Mouse (Mus musculus) bone marrow macrophage, adult 2 months (primary cell): ENCODE measurements around the gene Cenpb. TPM values are rescaled to one million over a fixed set of nuclear protein-coding genes. Genes with fewer than 3 reads are reported as not detected.

Source experiments
- H3K27ac ChIP-seq: 2 replicates; pipeline ENCODE4 v1.5.1; 2012; ENCODE audit warnings: low read depth, low read length; ENCODE audit not compliant: insufficient read depth
- H3K4me1 ChIP-seq: 2 replicates; pipeline ENCODE4 v1.6.1; 2012; ENCODE audit warnings: low read length; ENCODE audit not compliant: control insufficient read depth, insufficient read depth
- H3K4me3 ChIP-seq: 2 replicates; pipeline ENCODE4 v1.5.1; 2012; ENCODE audit warnings: mild to moderate bottlenecking, low read length, moderate library complexity; ENCODE audit not compliant: insufficient read depth
- CTCF ChIP-seq: IDR thresholded peaks from 2 replicates; pipeline ENCODE4 v1.5.1; 2012; ENCODE audit warnings: low read depth, mild to moderate bottlenecking, low read length, moderate library complexity
- POLR2A ChIP-seq: IDR thresholded peaks from 2 replicates; pipeline ENCODE4 v1.6.1; 2012; ENCODE audit warnings: mild to moderate bottlenecking, low read depth, low read length, borderline replicate concordance
- polyA plus RNA-seq: library from polyadenylated mRNA; stranded (reverse); fragments of >200 nt; gene quantifications from 2 replicates; pipeline ENCODE4 v1.2.4, GENCODE M21; 2012; ENCODE audit not compliant: missing spikeins, insufficient read depth, insufficient read length

Gene Cenpb
- polyA plus RNA-seq, 1 experiment = 88.3 TPM

DNA sequence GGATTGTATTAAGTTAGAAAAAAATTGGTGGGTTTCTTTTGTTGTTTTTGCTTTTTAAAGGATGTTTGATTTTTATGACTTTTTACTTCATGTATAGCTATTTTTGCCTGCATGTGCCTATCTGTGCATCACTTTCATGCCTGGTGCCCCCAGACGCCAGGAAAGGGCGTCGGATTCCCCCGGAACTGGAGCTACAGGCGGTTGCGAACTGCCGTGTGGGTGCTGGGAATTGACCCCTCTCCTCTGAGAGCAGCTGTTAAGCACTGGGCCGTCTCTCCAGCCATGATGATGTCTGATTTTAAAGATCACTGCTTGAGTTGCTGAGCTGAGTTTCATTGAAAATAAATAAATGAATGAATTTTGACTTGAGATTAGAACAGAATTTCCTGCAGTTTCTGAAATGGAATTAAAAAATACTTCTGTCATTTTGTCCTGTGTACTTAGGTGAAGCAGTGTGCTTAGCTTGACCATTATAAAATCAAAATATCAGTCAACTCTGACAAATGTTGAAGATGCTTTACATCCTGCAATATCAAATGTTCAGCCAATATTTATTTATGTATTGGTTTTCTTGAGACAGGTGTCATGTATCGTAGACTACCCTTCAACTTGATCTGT is 46.8 kb downstream of the Cenpb start, which contains the start of gene Gm11037:
Gene Gm11037, plus strand, starts transcription at position 568 of the 618 bp plus-strand sequence.
- TF ChIP-seq CTCF (no peak), POLR2A (no peak)
- no peak within 1 kb of the TSS for H3K27ac ChIP-seq
- H3K4me3 ChIP-seq = no peak within 1 kb of the TSS
- no peaks in the 10 kb centered on the region for H3K4me1 ChIP-seq

DNA sequence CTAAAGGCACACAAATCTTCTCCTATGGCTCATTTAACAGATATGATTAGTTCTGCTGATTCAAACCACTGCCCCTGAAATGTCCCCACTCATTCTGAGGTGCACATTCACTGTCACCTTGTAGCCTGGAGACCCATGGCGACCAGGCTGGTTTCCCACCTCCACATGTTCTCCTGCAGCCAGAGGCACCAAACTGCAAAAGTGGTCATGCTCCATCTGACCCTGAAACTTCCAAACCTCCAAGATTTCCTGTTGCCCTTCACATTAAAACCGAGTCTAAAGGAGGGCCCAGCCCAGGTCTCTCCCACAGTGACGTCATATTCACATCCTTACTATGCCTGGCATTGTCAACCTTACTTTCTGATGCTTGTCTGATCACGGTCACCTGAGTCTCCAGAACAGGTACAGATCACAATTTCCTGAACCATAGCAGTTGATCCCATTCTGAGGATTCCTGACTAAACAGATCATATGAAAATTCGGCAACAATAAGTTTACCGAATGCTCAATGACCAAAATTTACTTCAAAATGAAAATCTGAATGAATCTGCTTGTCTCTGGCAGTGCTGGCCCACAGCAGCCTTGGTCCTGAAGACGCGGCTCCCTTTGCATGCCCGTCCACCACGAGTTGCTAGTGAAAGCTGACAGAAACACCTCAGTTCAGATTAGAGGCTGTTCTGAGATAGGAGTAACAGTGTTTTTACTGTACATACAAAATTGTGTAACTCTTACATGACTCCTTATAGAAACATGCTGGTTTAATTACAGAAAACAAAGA is 47.6 kb downstream of the Cenpb start:
- TF ChIP-seq CTCF (no peak), POLR2A (no peak)
- H3K27ac ChIP-seq = no peak overlapping the region
- H3K4me3 ChIP-seq = no peak overlapping the region
- H3K4me1 ChIP-seq = no peaks in the 10 kb centered on the region

DNA sequence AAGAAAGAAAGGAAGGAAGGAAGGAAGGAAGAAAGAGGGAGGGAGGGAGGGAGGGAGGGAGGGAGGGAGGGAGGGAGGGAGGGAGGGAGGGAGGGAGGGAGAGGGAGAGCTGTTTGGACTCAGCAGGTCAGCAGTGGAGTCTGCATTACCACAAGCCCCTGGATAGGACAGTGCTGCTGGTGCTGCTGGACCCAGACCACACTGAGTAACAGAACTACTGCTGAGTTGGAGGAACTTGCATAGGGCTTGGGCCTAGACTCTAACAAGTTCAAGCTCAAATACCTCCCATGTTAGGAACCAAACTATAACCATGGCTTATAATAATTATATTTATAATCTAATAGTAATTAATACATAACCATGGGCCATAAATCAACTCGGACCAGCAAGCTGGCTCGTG is 49.0 kb downstream of the Cenpb start:
- no peak overlapping the region for H3K27ac ChIP-seq
- no peaks in the 10 kb centered on the region for H3K4me1 ChIP-seq
- no peak overlapping the region for H3K4me3 ChIP-seq
- TF ChIP-seq CTCF = no peak
- no peak for TF ChIP-seq POLR2A

GRCm38 (mm10) chr2:131129836-131130235 is 50.0 kb downstream of the Cenpb start:
- TF ChIP-seq CTCF (no peak), POLR2A (no peak)
- Histone ChIP-seq H3K4me3 (no peak overlapping the region), H3K4me1 (no peaks in the 10 kb centered on the region)

GRCm38 (mm10) chr2:131128636-131129157 is 51.2 kb downstream of the Cenpb start:
- Histone ChIP-seq H3K4me1 (no peaks in the 10 kb centered on the region; the same call in 1 of the 2 replicates), H3K4me3 (no peak overlapping the region), H3K27ac (no peak overlapping the region)
- no peak for TF ChIP-seq POLR2A
- no peak for TF ChIP-seq CTCF

More at GRCm38 (mm10) chr2:131129836-131130235, 50.0 kb downstream of the Cenpb start:
- no peak overlapping the region for H3K27ac ChIP-seq

GRCm38 (mm10) chr2:131128211-131128610 is 51.7 kb downstream of the Cenpb start:
- H3K4me3 ChIP-seq = no peak overlapping the region

GRCm38 (mm10) chr2:131127161-131127730 is 52.6 kb downstream of the Cenpb start, which contains the start of gene Hspa12b:
Hspa12b (plus strand) TSS chr2:131127280.
- Histone ChIP-seq H3K4me3 (no peak within 1 kb of the TSS), H3K4me1 (no peaks in the 10 kb centered on the region; the same call in 1 of the 2 replicates), H3K27ac (no peak within 1 kb of the TSS)
- no peak for TF ChIP-seq CTCF
- TF ChIP-seq POLR2A = no peak

More at GRCm38 (mm10) chr2:131128211-131128610, 51.7 kb downstream of the Cenpb start:
- Histone ChIP-seq H3K27ac (no peak overlapping the region), H3K4me1 (no peaks in the 10 kb centered on the region; the same call in 1 of the 2 replicates)
- TF ChIP-seq POLR2A (no peak), CTCF (no peak)

DNA sequence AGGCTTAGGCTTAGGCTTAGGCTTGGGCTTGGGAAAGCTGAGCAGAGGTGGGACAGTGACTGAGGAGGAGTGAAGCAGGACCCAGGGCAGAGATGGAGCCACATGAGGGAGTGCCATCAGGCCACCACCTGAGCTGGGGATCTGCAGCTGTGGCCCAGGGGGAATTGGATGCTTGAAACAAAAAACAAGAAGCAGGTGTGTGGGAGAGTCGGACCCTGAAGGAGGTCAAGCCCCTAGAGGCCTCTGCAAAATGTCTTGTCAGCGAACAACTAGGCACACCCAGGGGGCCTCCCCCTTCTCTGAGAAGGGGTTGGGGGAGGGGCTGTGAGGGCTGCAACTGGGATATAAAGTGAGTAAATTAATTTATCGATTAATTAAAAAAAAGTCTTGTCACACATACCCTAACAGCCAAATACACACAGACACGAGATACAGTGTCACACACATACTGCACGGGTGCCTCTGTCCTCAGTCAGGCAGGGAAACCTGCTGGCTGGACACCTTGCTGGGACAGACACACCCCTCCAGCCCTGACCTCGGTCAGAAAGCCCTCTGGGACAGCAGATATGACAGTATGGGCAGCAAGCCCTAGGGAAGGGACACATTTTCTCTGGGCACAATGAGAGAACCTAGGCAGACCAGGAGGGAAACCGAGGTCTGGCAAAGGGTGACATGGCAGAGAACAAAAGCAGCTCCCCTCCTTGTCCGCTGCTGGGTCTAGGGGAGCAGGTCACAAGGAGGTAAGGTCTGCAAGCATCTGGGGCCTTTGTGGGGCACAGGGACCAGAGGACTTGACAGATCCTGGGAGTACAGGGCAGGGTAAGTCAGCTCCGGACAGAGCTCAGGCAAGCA is 53.7 kb downstream of the Cenpb start:
- no peak for TF ChIP-seq CTCF
- no peak for TF ChIP-seq POLR2A
- Histone ChIP-seq H3K4me1 (no peaks in the 10 kb centered on the region; the same call in 1 of the 2 replicates), H3K27ac (no peak overlapping the region), H3K4me3 (no peak overlapping the region)

Other genes with a start within 250 kb of the Cenpb start
- 0.96 and 1.5 TPM in 2 replicates for gene Gfra4, start 137.0 kb downstream of the Cenpb start, polyA plus RNA-seq
- gene Adam33, start 116.3 kb downstream of the Cenpb start, polyA plus RNA-seq = 12.8 and 13.6 TPM in 2 replicates
- 164 and 219 TPM in 2 replicates for gene Siglec1, start 93.3 kb downstream of the Cenpb start, polyA plus RNA-seq
- gene Hspa12b, start 52.8 kb downstream of the Cenpb start, polyA plus RNA-seq = not detected in 2 replicates
- gene Gm11037, start 46.6 kb downstream of the Cenpb start, polyA plus RNA-seq = not detected in 2 replicates
- 53.6 and 55.6 TPM in 2 replicates for gene 1700037H04Rik, start 20.0 kb downstream of the Cenpb start, polyA plus RNA-seq
- 47.1 and 56.5 TPM in 2 replicates for gene Cdc25b, start 6.9 kb upstream of the Cenpb start, polyA plus RNA-seq
- 7.1 and 8.9 TPM in 2 replicates for gene Spef1, start 7.2 kb upstream of the Cenpb start, polyA plus RNA-seq
- 28.1 and 29.1 TPM in 2 replicates for gene Ap5s1, start 27.0 kb upstream of the Cenpb start, polyA plus RNA-seq
- gene Mavs, start 54.0 kb upstream of the Cenpb start, polyA plus RNA-seq = 39.0 and 40.3 TPM in 2 replicates
- 49.3 and 50.2 TPM in 2 replicates for gene Pank2, start 82.4 kb upstream of the Cenpb start, polyA plus RNA-seq
- gene Rnf24, start 172.8 kb upstream of the Cenpb start, polyA plus RNA-seq = 5.0 and 5.1 TPM in 2 replicates